Mouse (Mus musculus) bone marrow macrophage, adult 2 months (primary cell): Measurements from ENCODE around the gene Gpn3. TPM values are rescaled to one million over a fixed set of nuclear protein-coding genes. Genes with fewer than 3 reads are reported as not detected.
"Not testable (repeated sequence)": the region's sequence is repeated elsewhere in the genome, so short reads cannot be mapped to it uniquely, and the experiment has no call there.

Source experiments
- H3K27ac ChIP-seq: 2 replicates; pipeline ENCODE4 v1.5.1; 2012; ENCODE audit warnings: low read depth, low read length; ENCODE audit not compliant: insufficient read depth
- H3K4me1 ChIP-seq: 2 replicates; pipeline ENCODE4 v1.6.1; 2012; ENCODE audit warnings: low read length; ENCODE audit not compliant: control insufficient read depth, insufficient read depth
- H3K4me3 ChIP-seq: 2 replicates; pipeline ENCODE4 v1.5.1; 2012; ENCODE audit warnings: mild to moderate bottlenecking, low read length, moderate library complexity; ENCODE audit not compliant: insufficient read depth
- CTCF ChIP-seq: IDR thresholded peaks from 2 replicates; pipeline ENCODE4 v1.5.1; 2012; ENCODE audit warnings: low read depth, mild to moderate bottlenecking, low read length, moderate library complexity
- POLR2A ChIP-seq: IDR thresholded peaks from 2 replicates; pipeline ENCODE4 v1.6.1; 2012; ENCODE audit warnings: mild to moderate bottlenecking, low read depth, low read length, borderline replicate concordance
- polyA plus RNA-seq: library from polyadenylated mRNA; stranded (reverse); fragments of >200 nt; gene quantifications from 2 replicates; pipeline ENCODE4 v1.2.4, GENCODE M21; 2012; ENCODE audit not compliant: missing spikeins, insufficient read depth, insufficient read length

Gene Gpn3
- polyA plus RNA-seq, 1 experiment, result 16.9 TPM

DNA sequence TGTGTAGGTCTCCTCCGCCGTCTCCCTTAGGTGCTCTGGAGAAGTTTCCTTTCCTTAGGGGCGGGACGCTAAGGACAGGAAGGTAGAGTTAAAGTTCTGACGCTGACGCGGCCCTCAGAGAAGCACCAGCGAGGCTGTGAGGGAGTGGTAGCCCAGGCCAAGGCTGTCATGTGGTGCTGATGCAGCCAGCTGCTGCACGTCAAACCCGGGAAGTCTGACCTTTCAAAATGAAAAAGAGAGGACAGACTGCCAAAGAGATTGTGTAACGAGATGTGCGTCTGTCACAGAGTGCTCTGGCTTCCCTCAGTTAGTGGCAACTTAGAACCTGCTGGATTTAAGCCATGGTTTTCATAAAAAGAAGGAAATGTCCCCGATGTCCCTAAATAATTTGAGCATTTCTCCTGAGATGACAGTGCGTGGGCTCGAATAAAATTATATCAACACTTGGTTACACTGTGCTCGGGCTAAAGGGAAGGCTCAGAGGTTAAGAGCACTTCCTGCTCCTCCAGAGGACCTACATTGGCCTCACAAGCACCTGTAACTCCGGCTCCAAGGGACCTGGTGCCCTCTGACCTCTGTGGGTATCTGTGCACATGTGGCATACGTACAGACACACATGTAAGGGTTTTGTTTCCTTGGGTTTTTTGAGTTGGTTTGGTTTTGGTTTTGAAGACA lies 29.1 kb downstream of the Gpn3 start:
- H3K4me3 ChIP-seq, result peak overlapping the region; percentile 10; the same call in 1 of the 2 replicates
- TF ChIP-seq CTCF, result no peak
- TF ChIP-seq POLR2A, result no peak
- H3K4me1 ChIP-seq, result peaks cover 50% of the 10 kb centered on the region
- H3K27ac ChIP-seq, result peak overlapping the region; percentile 80

DNA sequence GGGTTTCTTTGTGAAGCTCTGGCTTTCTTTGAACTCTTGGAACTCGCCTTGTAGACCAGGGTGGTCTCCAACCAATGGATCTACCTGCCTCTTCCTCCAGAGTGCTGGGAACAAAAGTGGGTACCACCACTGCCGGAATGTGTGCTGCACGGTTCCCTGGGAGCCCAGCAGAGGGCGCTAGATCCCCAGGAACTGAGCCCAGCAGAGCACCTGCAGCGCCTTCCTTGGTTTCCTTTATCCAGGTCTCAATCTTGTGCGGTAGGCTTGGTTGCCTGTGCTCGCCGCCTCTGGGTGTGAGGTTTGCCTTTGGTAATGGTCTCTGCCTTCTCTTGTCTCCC lies 29.6 kb downstream of the Gpn3 start:
- TF ChIP-seq POLR2A, result no peak
- TF ChIP-seq CTCF, result peak; percentile 99
- H3K27ac ChIP-seq, result peak overlapping the region; percentile 80
- peaks cover 47% of the 10 kb centered on the region for H3K4me1 ChIP-seq
- no peak overlapping the region for H3K4me3 ChIP-seq

DNA sequence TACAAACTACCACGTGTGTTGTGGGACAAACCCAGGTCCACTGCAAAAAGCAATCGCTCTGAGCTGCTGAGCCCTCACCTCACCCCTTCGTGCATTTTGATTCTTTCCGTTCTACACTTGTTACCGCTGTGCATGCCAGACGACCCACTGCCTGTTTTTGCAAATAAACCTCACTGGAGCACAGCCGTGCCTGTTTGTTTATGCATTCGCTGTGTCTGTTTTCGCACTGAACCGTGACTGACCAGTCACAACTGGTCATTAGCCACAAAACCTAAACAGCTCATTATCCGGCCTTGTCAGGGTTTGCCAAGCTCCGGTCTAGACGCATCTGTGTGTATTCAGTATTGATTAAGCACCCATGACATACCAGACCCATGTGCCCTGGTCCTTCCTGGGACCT lies 30.5 kb downstream of the Gpn3 start:
- Histone ChIP-seq H3K27ac (no peak overlapping the region), H3K4me1 (peaks cover 38% of the 10 kb centered on the region), H3K4me3 (no peak overlapping the region)
- no peak for TF ChIP-seq POLR2A
- TF ChIP-seq CTCF, result no peak

DNA sequence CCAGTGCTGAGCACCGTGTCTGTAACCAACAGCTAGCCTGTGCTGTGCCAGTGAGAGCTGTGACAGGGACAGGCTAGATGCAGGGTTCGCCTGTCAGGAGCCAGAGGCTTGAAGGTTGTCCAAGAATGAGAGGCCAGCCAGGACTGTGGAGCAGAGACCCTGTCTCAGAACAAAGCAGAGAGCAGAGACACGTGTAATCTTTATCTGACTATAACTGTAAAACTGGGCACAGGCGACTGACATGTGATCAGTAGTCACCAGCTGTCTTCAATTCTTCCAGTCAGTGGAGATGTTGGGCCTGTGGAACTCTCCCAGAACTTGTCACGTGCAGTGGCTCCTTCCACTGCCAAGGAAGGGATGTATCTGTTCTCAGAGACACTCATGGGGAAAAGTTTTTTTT lies 31.1 kb downstream of the Gpn3 start:
- peaks cover 32% of the 10 kb centered on the region for H3K4me1 ChIP-seq
- no peak overlapping the region for H3K4me3 ChIP-seq
- TF ChIP-seq POLR2A (no peak), CTCF (no peak)
- H3K27ac ChIP-seq, result no peak overlapping the region

DNA sequence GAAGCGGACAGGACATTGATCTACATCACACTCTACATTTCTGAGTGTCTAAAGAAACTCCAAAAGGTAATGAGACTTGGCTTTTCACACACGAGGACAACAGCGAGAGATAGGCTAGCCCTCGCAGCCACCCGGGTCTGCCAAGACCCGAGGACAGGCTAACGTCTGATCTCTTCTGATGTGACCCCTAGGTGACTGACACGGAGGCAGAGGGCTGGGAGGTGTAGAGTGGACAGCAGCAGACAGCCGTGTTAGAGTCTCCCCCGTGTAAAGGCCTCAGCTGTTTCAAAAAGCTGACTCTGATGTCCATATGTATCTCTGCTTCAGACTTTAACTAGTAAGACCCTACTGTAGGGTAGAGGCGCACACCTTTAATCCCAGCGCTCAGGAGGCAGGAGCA lies 31.7 kb downstream of the Gpn3 start:
- TF ChIP-seq POLR2A (no peak), CTCF (no peak)
- H3K4me1 ChIP-seq, result peaks cover 27% of the 10 kb centered on the region
- no peak overlapping the region for H3K27ac ChIP-seq
- no peak overlapping the region for H3K4me3 ChIP-seq

DNA sequence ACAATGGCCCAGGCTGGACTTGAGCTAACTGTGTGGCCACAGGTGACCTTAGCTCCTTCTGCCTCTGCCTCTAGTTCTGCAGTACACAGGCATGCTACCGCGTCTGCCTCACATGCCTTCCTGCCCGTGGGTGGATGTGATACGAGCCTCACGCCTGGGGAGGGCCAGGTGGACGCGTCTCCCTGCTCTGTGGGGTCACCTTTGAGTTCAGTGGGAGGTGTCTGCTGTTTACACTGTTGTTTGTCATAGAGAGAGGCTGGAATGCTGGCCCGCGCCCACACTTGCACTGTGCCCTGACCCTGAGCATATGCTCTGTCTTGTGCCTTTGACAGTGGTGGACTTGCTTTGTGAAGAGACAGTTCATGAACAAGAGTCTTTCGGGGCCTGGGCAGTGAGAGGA lies 33.9 kb downstream of the Gpn3 start:
- TF ChIP-seq CTCF (no peak), POLR2A (no peak)
- H3K27ac ChIP-seq, result no peak overlapping the region
- no peak overlapping the region for H3K4me3 ChIP-seq
- peaks cover 7% of the 10 kb centered on the region for H3K4me1 ChIP-seq

DNA sequence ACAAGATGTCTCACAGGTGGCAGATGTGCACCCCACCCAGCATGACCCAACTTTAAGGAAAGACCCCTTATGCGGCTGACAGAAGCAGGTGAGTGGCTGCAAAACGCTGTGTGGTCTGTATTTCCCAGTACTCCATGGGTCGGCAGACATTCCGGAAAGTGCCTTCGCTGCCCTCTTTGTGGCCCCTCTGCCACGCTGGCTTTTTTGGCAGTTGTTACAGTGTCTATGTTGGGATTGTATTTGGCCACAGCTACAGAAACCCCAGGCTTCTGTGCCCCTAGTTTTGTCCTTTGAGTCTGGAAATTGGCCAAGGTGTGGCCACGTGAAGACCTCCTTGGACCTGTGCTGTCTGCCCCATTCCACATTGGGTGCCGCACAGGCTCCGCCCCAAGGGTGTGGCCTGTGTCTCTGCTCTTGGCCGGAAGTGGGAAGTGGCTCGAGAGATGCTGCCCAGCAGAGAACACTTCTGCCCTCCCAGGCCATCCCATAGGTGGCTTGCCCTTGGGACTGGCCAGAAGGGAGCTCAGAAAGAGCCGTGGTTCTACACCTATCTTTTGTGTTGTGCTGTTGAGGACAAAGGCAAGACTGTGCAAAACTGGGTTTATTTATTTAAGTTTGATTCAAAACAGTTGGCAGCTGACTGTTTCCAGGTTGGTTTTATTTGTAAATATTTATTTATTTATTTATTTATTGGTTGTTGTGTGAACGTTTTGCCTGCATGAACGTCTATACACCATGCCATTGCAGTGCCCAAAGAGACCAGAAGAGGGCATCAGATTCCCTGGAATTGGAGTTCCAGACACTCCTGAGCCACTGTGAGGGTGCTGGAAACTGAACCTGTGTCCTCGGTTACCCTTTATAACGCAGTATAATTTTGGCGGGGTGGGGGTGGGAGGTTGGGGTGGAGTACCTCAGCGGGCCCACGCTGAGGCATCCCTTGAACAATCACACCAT lies 38.3 kb downstream of the Gpn3 start:
- H3K27ac ChIP-seq, result no peak overlapping the region
- no peak overlapping the region for H3K4me3 ChIP-seq
- peaks cover 3% of the 10 kb centered on the region; the same call in 1 of the 2 replicates for H3K4me1 ChIP-seq
- no peak for TF ChIP-seq CTCF
- TF ChIP-seq POLR2A, result no peak

DNA sequence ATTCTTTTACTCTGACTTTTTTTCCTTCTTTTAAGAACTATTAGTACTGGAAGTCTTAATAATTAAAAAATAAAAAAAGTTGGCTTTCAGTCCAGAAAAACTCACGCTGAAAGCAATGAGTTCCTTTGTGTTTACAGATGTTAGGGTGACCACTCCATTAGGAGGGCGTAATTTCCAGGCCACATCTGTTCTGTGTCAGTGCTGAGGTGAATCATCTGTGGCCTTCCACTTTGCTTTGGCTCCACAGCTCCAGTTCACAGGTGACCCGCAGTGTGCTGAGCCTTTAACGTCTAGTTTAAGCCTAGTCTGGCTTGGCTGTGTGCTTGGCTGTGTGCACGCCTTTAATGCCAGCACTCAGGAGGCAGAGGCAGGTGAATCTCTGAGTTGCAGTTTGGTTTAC lies 40.2 kb downstream of the Gpn3 start:
- no peak for TF ChIP-seq CTCF
- H3K4me1 ChIP-seq, result peaks cover 3% of the 10 kb centered on the region; the same call in 1 of the 2 replicates
- no peak overlapping the region for H3K4me3 ChIP-seq
- no peak overlapping the region for H3K27ac ChIP-seq

DNA sequence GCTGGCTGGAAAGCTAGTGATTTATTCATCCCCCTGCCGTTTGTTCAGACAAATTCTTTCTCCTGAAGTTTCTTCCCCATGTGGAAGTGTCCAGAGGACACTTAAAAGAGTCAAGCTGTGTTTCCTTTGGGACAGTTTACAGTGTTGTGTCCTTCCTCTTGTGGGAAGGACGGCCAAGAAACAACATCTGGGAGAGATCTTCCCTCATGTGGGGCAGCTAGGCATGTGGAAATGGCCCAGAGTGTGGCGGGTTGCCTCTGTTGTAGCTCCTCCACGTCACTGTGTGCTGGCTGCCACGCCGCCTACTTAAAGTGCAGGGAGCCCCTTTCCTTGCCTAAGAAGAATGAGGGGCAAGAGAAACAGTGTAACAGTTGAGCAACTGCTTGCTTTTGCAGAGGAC lies 41.1 kb downstream of the Gpn3 start:
- Histone ChIP-seq H3K27ac (no peak overlapping the region), H3K4me3 (no peak overlapping the region), H3K4me1 (peaks cover 3% of the 10 kb centered on the region; the same call in 1 of the 2 replicates)
- TF ChIP-seq CTCF (no peak), POLR2A (no peak)

DNA sequence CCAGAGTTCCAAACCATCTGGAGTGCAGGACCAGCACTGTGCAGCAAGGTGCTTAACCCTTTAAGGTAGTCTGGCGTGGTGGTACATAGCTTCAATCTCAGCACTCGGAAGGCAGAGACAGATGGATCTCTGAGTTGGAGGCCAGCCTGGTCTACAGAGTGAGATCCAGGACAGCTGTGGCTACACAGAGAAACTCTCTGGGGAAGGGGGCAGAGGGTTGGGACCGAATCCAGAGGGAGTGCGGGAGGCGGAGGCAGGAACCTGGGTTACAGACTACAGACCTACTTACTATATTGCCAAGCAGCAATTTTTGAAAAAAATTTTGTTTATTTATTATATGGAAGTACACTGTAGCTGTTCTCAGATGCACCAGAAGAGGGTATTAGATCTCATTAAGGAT lies 42.7 kb downstream of the Gpn3 start:
- Histone ChIP-seq H3K27ac (no peak overlapping the region), H3K4me3 (no peak overlapping the region), H3K4me1 (peaks cover 3% of the 10 kb centered on the region; the same call in 1 of the 2 replicates)
- no peak for TF ChIP-seq CTCF
- TF ChIP-seq POLR2A, result no peak

DNA sequence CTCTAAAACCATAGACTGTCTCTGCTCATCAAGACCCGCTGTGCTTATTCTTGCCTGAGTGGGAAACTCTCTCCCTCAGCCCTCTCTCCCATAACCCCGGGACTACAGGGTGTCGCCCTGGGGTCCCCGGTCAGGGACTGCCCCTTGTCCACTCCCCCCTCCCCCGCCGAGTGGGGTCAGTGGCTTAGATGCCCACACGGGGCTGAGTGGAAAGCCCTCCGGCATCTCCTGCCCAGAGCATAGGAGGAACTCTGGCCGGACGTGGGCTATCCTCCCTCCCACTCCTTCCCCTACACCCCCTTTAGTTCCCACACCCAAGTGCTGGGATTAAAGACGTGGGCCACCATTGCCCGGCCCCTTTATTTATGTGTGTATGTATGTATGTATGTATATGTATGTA lies 43.8 kb downstream of the Gpn3 start:
- Histone ChIP-seq H3K4me1 (peaks cover 3% of the 10 kb centered on the region; the same call in 1 of the 2 replicates), H3K27ac (no peak overlapping the region), H3K4me3 (no peak overlapping the region)
- no peak for TF ChIP-seq CTCF

DNA sequence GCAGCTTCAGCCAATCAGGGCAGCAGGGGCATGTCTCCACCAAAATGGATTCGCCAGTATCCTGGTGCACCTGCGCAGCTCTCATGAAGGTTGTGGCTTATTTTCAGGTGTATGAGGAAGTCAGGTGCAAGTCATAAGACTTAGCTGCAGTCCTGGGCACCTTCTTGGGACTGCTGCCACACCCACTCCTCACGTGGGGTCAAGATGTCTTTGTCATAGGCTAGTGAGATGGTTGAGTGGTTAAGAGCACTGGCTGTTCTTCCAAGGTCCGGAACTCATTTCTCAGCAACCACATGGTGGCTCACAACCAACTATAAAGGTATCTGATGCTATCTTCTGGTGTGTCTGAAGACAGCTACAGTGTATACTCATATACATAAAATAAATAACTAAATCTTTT lies 49.0 kb downstream of the Gpn3 start:
- not testable (repeated sequence) for H3K4me3 ChIP-seq, H3K4me1 ChIP-seq, H3K27ac ChIP-seq
